8 mouse cellular contexts compared by ENCODE assay signal in the genomic region with DNA sequence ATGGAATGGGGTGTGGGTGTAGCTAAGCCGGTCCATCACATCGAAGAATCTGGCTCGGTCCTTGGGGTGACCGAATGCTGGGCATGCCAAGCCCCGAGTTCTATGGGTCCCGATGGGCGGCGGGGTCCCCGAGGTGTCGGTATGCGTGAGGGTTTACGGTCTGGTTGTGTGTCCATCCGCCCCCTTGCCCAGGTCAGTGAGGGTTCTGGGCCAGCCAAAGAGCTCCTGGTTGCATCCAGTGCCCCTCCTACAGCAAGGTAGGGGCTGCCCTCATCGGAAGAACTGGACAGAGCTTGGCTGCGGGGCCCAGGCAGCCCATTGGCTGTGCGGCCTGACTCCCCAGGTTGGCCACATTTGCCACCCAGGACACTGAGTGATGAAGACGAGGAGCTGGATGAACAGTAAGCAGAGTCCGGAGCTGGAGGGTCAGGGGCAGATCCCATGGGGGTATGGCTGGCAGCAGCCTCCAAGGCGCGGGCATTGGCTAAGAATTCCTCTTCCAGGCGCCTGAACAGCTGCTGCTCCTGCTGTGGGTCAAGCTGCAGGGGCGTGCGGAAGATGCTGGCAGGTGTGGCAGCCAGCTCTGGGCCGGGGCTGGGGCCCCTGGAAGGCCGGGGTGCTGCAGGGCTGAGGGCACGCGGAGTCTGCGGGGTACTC. TPM values are rescaled to one million over a fixed set of nuclear protein-coding genes. Genes with fewer than 3 reads are reported as not detected.
DNase-seq lines count a peak whose midpoint lies in the region; ATAC-seq and TF ChIP-seq lines count a peak whose summit lies in the region.

No protein-coding gene starts in this region.

- TF ChIP-seq CTCF in testis, adult 2 months (IDR thresholded peaks at IDR 0.05; ENCODE audit: control insufficient read depth, insufficient read depth, insufficient replicate concordance, low read depth, low read length) = no peak

- peak; percentile 28 to 30 for DNase-seq in frontal cortex, postnatal 36 days (ENCODE audit: low spot score in 2 of 2)
- DNase-seq in frontal cortex, postnatal 14 days (ENCODE audit: low spot score in 2 of 2) = no peak
- DNase-seq in testis, postnatal 14 days (ENCODE audit: low spot score) = no peak
- no peak for DNase-seq in limb, embryonic 14.5 days (ENCODE audit: low spot score)
- peak; percentile 18 for DNase-seq in splenic B cell, adult 2 months (ENCODE audit: low read depth, low spot score)
- DNase-seq in spleen, postnatal 36 days (ENCODE audit: low spot score in 2 of 2) = no peak
- DNase-seq in kidney, postnatal 4 days = no peak

- H3K36me3 ChIP-seq in testis, adult 2 months (ENCODE audit: control insufficient read depth, insufficient read depth, low read length) = no peaks in the 10 kb centered on the region
- peaks cover 21% of the 10 kb centered on the region for H3K36me3 ChIP-seq in limb, embryonic 14.5 days (ENCODE audit: control insufficient read depth, insufficient read depth, low read length)
- H3K36me3 ChIP-seq in splenic B cell, adult 2 months (ENCODE audit: control insufficient read depth, insufficient read depth, low read length, poor library complexity, severe bottlenecking) = no peaks in the 10 kb centered on the region

- ATAC-seq in limb, embryonic 14.5 days (ENCODE audit: low FRiP score, low read depth) = no peak

- H3K4me2 ChIP-seq in limb, embryonic 14.5 days (replicated peaks; ENCODE audit: low read depth, low read length, severe bottlenecking) = peak overlapping the region; percentile 73

- H3K27me3 ChIP-seq in testis, adult 2 months (ENCODE audit: control insufficient read depth, insufficient read depth, low read length) = no peaks in the 10 kb centered on the region
- H3K27me3 ChIP-seq in limb, embryonic 14.5 days (ENCODE audit: control insufficient read depth, insufficient read depth, low read length) = peaks cover 76% of the 10 kb centered on the region
- no peaks in the 10 kb centered on the region for H3K27me3 ChIP-seq in splenic B cell, adult 2 months (ENCODE audit: control insufficient read depth, insufficient read depth, low read length, poor library complexity, severe bottlenecking)

- H3K4me1 ChIP-seq in testis, adult 2 months (ENCODE audit: control insufficient read depth, insufficient read depth, low read length) = peaks cover 67% of the 10 kb centered on the region
- peaks cover 51% of the 10 kb centered on the region for H3K4me1 ChIP-seq in limb, embryonic 14.5 days (ENCODE audit: control insufficient read depth, insufficient read depth, low read length)

- H3K9me3 ChIP-seq in limb, embryonic 14.5 days (ENCODE audit: control insufficient read depth, low read length) = no peaks in the 10 kb centered on the region

- TF ChIP-seq POLR2A in testis, adult 2 months (IDR thresholded peaks at IDR 0.05; ENCODE audit: control insufficient read depth, low read depth, low read length) = no peak; the same call in 1 of the 2 replicates
- no peak for TF ChIP-seq POLR2A in limb, embryonic 14.5 days (IDR thresholded peaks at IDR 0.05; ENCODE audit: borderline replicate concordance, extremely low read depth, insufficient read depth, insufficient read length)

- H3K27ac ChIP-seq in testis, adult 2 months (ENCODE audit: control insufficient read depth, insufficient read depth, low read depth, low read length) = no peak overlapping the region
- H3K27ac ChIP-seq in limb, embryonic 14.5 days (replicated peaks; ENCODE audit: low read depth, low read length) = no peak overlapping the region

- H3K4me3 ChIP-seq in testis, adult 2 months (ENCODE audit: control insufficient read depth, low read depth, low read length) = peak overlapping the region; percentile 93
- peak overlapping the region; percentile 36 for H3K4me3 ChIP-seq in limb, embryonic 14.5 days (replicated peaks; ENCODE audit: low read length)

- WGBS in limb, embryonic 14.5 days = 58% methylated on average over 24 of the region's 28 CpGs

- peak overlapping the region; percentile 48 for H3K9ac ChIP-seq in limb, embryonic 14.5 days (ENCODE audit: low read depth, low read length, severe bottlenecking)

RNA-seq across cellular contexts. Expression of gene Rasl10a, which starts 3.0 kb away (rescaled TPM):
- polyA plus RNA-seq in testis, adult 2 months (2012; rRNA removed) = 2.5 and 3.9 TPM in 2 replicates
- polyA plus RNA-seq in limb, embryonic 14.5 days (2012; rRNA removed) = 8.6 and 11.2 TPM in 2 replicates
- polyA plus RNA-seq in limb, embryonic 14.5 days (2014; fragmentation: Nextera tagmentation; extraction: Ambion mirVana) = 5.9 and 6.6 TPM in 2 replicates

RNA-seq across cellular contexts. Expression of gene Gas2l1, which starts 4.2 kb away (rescaled TPM):
- polyA plus RNA-seq in testis, adult 2 months (2012; rRNA removed) = 116 and 124 TPM in 2 replicates
- 41.4 and 54.1 TPM in 2 replicates for polyA plus RNA-seq in limb, embryonic 14.5 days (2012; rRNA removed)
- 38.0 and 43.9 TPM in 2 replicates for polyA plus RNA-seq in limb, embryonic 14.5 days (2014; fragmentation: Nextera tagmentation; extraction: Ambion mirVana)

RNA-seq across cellular contexts. Expression of gene Rhbdd3, which starts 37.8 kb away (rescaled TPM):
- polyA plus RNA-seq in testis, adult 2 months (2012; rRNA removed) = 232 and 237 TPM in 2 replicates
- 48.1 and 63.9 TPM in 2 replicates for polyA plus RNA-seq in limb, embryonic 14.5 days (2012; rRNA removed)
- 24.6 and 27.4 TPM in 2 replicates for polyA plus RNA-seq in limb, embryonic 14.5 days (2014; fragmentation: Nextera tagmentation; extraction: Ambion mirVana)

RNA-seq across cellular contexts. Expression of gene Ewsr1, which starts 38.2 kb away (rescaled TPM):
- polyA plus RNA-seq in testis, adult 2 months (2012; rRNA removed) = 433 and 510 TPM in 2 replicates
- 828 and 880 TPM in 2 replicates for polyA plus RNA-seq in limb, embryonic 14.5 days (2012; rRNA removed)
- 357 and 409 TPM in 2 replicates for polyA plus RNA-seq in limb, embryonic 14.5 days (2014; fragmentation: Nextera tagmentation; extraction: Ambion mirVana)

Comparison
In these comparisons a context has a peak if more than half of its experiments do, and no peak if none do; other contexts are left out.
1. DNase-seq: peak in frontal cortex, postnatal 36 days (2 of 2) and splenic B cell, adult 2 months (single experiment); none in frontal cortex, postnatal 14 days (0 of 2), testis, postnatal 14 days (single experiment), limb, embryonic 14.5 days (single experiment), spleen, postnatal 36 days (0 of 2) and kidney, postnatal 4 days (0 of 2).